Mouse (Mus musculus) lung, embryonic 15.5 days (tissue): ENCODE results near the gene Chrm2. TPM values are rescaled to one million over a fixed set of nuclear protein-coding genes. Genes with fewer than 3 reads are reported as not detected.

Source experiments
- ATAC-seq: fragments of 200-750 bp; cut with Nextera tagmentation; 2 replicates; pipeline ENCODE4 v1.8.0; 2017; ENCODE audit warnings: moderate number of reproducible peaks, borderline replicate concordance; ENCODE audit not compliant: low FRiP score, low TSS enrichment; ENCODE audit errors: extremely low read depth
- H3K27ac ChIP-seq: fragments of 300-500 bp; sonication (generic); 2 replicates; pipeline ENCODE4 v1.5.1; 2015; ENCODE audit warnings: moderate library complexity, mild to moderate bottlenecking, inconsistent platforms
- H3K27me3 ChIP-seq: fragments of 300-500 bp; sonication (generic); 2 replicates; pipeline ENCODE4 v1.6.1; 2015; ENCODE audit warnings: inconsistent platforms
- H3K36me3 ChIP-seq: fragments of 300-500 bp; sonication (generic); 2 replicates; pipeline ENCODE4 v1.6.1; 2015; ENCODE audit warnings: inconsistent platforms
- H3K4me1 ChIP-seq: fragments of 300-500 bp; sonication (generic); 2 replicates; pipeline ENCODE4 v1.6.1; 2015; ENCODE audit warnings: inconsistent platforms
- H3K4me2 ChIP-seq: fragments of 300-500 bp; sonication (generic); 2 replicates; pipeline ENCODE4 v1.6.1; 2015; ENCODE audit warnings: inconsistent platforms, mild to moderate bottlenecking, moderate library complexity
- H3K4me3 ChIP-seq: fragments of 300-500 bp; sonication (generic); 2 replicates; pipeline ENCODE4 v1.5.1; 2015; ENCODE audit warnings: mild to moderate bottlenecking, inconsistent platforms
- H3K9ac ChIP-seq: fragments of 300-500 bp; sonication (generic); 2 replicates; pipeline ENCODE4 v1.6.1; 2015; ENCODE audit warnings: inconsistent platforms
- H3K9me3 ChIP-seq: fragments of 300-500 bp; sonication (generic); 2 replicates; pipeline ENCODE4 v1.6.1; 2016; ENCODE audit warnings: inconsistent platforms
- WGBS: fragments of 180-500 bp; shearing (Covaris S2); methylation state at CpG from one replicate; pipeline ENCODE4 v1.1.7; 2015; 5-methylcytosine and 5-hydroxymethylcytosine counted together
- polyA plus RNA-seq: library from polyadenylated mRNA; unstranded; fragments of >200 nt; fragmentation: Nextera tagmentation; extraction: Ambion mirVana; gene quantifications from 2 replicates; pipeline ENCODE4 v1.2.1, GENCODE M21; 2015

The Chrm2 gene
- polyA plus RNA-seq, 1 experiment from 2014 or later = 4.2 TPM

DNA sequence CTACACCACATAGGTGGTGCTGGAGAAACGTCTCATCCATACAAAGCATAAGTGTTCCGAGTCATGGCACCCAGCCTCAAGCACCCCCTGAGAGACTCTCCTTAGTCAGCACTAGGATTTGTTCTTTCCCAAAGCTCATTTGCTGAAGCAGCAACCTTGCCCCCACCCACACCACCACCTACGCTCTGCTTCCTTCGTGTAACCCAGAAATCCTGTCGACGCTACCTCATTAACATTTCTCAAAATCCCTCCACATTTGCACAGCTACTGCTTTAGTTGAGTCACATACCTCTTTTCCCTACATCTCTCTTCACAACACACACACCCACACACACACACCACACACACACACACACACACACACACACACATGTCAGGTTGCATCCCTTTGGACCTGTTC, 50.1 kb downstream of the Chrm2 start:
- no peak overlapping the region for H3K4me3 ChIP-seq
- 80% methylated on average over 6 of the region's 6 CpGs for WGBS
- no peaks in the 10 kb centered on the region for H3K4me1 ChIP-seq
- ATAC-seq = no peak
- H3K4me2 ChIP-seq = no peak overlapping the region
- H3K27me3 ChIP-seq = no peaks in the 10 kb centered on the region
- no peaks in the 10 kb centered on the region for H3K9me3 ChIP-seq
- no peak overlapping the region for H3K27ac ChIP-seq
- no peaks in the 10 kb centered on the region for H3K36me3 ChIP-seq
- H3K9ac ChIP-seq = no peak overlapping the region

DNA sequence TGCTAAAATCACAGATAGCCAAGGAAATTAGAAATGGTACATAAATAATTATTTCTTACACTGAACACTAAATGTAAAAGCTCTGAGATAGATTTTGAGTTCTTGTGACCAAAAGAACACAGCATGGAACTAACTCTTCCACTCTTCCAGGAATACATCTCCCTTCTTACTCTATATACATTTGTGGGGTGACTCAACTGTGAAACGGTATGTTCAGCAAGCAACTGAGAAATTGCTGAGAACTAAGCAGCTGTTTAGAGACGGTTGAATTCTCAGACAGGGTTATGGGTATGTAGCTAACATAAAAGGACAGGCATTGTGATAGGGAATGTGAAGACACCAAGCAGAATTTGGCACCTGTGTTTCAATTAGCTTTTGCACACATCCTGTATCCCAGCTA, 51.3 kb downstream of the Chrm2 start:
- H3K9me3 ChIP-seq = no peaks in the 10 kb centered on the region
- H3K9ac ChIP-seq = no peak overlapping the region
- H3K4me1 ChIP-seq = no peaks in the 10 kb centered on the region
- ATAC-seq = no peak
- no peak overlapping the region for H3K27ac ChIP-seq
- H3K4me3 ChIP-seq = no peak overlapping the region
- no peaks in the 10 kb centered on the region for H3K36me3 ChIP-seq
- no peak overlapping the region for H3K4me2 ChIP-seq
- 65% methylated on average over 2 of the region's 2 CpGs for WGBS
- H3K27me3 ChIP-seq = no peaks in the 10 kb centered on the region

DNA sequence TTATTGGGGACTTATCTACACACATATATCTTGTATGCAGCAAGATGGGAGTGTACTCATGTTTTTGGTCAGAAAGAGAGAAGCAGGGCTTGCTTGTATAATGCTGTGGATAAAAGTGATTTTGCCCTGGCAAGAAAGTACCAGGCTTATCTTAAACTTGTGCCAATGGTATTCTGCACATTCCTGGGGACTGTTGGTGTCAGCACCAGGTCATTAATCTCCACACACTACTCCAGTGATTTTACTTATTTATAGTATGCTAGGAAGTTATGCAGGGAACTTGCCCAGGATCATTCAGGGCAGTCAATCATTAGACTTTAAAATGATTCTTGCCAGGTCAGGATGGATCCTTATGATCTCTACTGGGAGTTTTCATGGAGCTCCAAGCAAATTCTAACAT, 63.6 kb downstream of the Chrm2 start:
- no peaks in the 10 kb centered on the region for H3K9me3 ChIP-seq
- H3K27me3 ChIP-seq = no peaks in the 10 kb centered on the region
- H3K4me3 ChIP-seq = no peak overlapping the region
- no peaks in the 10 kb centered on the region for H3K36me3 ChIP-seq
- no peak overlapping the region for H3K9ac ChIP-seq
- no peak for ATAC-seq
- no peak overlapping the region for H3K4me2 ChIP-seq
- no peaks in the 10 kb centered on the region for H3K4me1 ChIP-seq
- H3K27ac ChIP-seq = no peak overlapping the region

DNA sequence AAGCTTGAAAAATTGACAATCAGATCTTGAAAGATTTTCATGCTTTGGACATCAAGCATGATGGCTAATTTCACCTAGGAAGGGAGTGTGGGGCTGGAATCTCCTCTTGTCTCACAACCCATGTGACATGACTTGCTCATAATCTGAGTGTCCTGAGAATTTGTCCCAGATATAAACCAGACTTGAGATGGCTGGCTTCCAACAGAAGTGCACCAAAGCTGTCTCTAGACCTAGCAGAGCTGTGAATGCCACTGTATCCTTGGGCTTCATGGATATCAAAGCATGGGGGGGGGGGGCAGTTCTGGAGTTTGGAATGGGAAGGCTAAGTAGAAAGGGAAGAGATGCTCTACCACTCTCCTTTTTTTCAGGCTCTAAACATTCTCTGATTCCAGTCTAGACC, 67.2 kb downstream of the Chrm2 start:
- no peaks in the 10 kb centered on the region for H3K4me1 ChIP-seq
- no peak overlapping the region for H3K27ac ChIP-seq

DNA sequence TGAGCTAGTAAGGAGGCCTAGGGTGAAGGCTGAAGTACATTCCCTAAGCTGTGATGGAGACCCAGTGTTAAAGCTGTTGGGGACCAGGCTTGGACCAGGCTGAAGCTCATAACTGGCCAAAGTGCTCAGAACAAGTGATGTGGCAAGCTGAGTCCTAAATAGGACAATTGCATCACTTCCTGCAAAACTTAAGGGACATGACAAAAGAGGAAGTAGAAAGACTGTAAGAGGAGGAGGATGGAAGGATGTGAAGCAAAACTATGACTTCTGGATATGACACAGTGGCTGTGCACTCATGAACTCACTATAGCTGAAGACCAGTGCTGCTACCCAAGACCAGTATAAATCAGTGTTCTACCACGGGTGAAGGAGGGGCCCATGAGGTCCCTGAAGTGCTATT, 69.1 kb downstream of the Chrm2 start:
- Histone ChIP-seq H3K4me2 (no peak overlapping the region), H3K4me3 (no peak overlapping the region), H3K4me1 (no peaks in the 10 kb centered on the region), H3K27ac (no peak overlapping the region), H3K36me3 (no peaks in the 10 kb centered on the region), H3K27me3 (no peaks in the 10 kb centered on the region), H3K9me3 (no peaks in the 10 kb centered on the region), H3K9ac (no peak overlapping the region)
- no peak for ATAC-seq
- 66% methylated on average over 1 of the region's 1 CpGs for WGBS

More for the DNA sequence above, 67.2 kb downstream of the Chrm2 start:
- H3K36me3 ChIP-seq = no peaks in the 10 kb centered on the region
- H3K4me2 ChIP-seq = no peak overlapping the region
- H3K9ac ChIP-seq = no peak overlapping the region
- no peaks in the 10 kb centered on the region for H3K27me3 ChIP-seq
- H3K9me3 ChIP-seq = no peaks in the 10 kb centered on the region
- ATAC-seq = no peak
- H3K4me3 ChIP-seq = no peak overlapping the region

DNA sequence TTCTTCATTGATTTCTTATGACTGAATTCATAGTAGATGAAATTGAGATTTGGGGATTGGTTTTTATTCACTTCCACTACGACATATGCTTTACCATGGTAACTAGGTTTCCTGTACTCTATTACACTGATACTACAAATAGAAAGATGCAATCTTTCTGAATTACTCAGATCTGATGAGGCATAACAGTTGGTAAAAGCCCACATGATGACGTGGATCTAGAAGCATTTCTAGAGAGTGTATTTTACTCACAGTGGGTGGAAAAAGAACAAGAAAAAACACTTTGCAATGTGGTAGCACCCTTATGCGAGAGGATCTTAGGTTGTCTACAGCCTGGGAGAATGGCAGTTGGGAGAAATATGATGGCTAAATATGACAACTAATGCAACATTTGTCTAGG, 76.1 kb downstream of the Chrm2 start:
- H3K4me1 ChIP-seq = no peaks in the 10 kb centered on the region
- no peak overlapping the region for H3K4me2 ChIP-seq
- H3K4me3 ChIP-seq = no peak overlapping the region
- no peaks in the 10 kb centered on the region for H3K9me3 ChIP-seq
- no peaks in the 10 kb centered on the region for H3K36me3 ChIP-seq
- H3K27me3 ChIP-seq = no peaks in the 10 kb centered on the region
- 83% methylated on average over 3 of the region's 3 CpGs for WGBS
- no peak overlapping the region for H3K27ac ChIP-seq
- no peak for ATAC-seq
- H3K9ac ChIP-seq = no peak overlapping the region

DNA sequence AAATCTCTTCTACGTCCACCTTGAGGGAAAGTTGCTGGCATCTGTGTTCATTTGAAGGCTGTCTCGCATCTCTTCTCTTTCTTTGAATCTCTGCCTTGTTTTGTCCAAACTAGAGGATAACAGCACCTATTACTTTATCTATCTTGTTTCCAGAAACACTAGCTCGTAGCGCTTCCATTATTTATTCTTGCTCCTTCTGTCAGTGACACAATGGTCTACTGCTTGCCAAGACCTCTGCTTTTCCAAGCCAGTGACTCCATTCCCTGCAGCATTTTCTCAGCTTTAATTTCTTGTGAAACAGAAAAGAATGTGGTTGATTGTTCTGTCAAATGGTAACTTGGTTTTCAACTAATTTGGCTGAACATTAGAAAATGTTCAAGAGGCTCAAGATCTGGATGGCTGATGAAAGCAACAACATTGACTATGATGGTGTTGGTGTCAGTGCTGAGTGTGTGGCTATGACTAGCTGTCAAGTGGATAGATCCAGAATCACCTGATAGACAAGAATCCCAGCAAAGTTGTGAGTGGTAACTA, 96.3 kb downstream of the Chrm2 start:
- 46% methylated on average over 4 of the region's 4 CpGs for WGBS
- Histone ChIP-seq H3K4me3 (no peak overlapping the region), H3K9ac (no peak overlapping the region), H3K4me1 (no peaks in the 10 kb centered on the region), H3K9me3 (no peaks in the 10 kb centered on the region), H3K27me3 (no peaks in the 10 kb centered on the region), H3K36me3 (no peaks in the 10 kb centered on the region), H3K27ac (no peak overlapping the region), H3K4me2 (no peak overlapping the region)
- no peak for ATAC-seq

DNA sequence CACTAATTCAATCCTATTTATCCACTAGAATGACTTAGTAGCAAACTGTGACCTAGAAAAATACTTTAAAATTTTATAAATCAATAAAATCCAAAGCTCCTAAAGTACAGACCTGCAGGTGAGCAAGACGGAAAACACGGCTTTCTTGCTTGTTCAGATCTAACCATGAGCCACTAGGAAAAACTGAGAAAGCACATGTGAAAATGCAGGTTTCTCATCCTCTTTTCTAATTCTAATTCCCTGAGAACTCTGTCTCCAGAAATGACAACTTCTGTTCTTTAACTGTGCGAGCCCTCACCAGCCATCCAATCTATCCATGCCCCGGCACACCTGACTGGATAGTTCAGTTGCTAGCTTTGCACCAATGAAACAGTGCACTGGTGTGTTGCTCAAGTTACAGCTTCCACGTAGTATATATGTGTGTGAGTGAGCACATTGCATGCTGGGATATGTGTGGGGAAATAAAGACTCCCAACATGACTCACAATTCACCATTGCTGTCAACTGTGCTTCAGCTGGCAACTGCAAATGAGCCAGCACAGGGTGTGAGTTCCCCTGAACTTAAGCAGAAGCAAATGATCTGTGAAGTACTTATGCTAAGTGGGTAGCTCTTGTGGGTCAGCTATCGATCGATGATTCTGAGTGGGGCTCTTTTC, 119.3 kb downstream of the Chrm2 start:
- no peak overlapping the region for H3K27ac ChIP-seq
- H3K9me3 ChIP-seq = no peaks in the 10 kb centered on the region
- no peaks in the 10 kb centered on the region for H3K27me3 ChIP-seq
- H3K4me3 ChIP-seq = no peak overlapping the region
- peaks cover 6% of the 10 kb centered on the region; the same call in 1 of the 2 replicates for H3K4me1 ChIP-seq
- no peak overlapping the region for H3K4me2 ChIP-seq
- ATAC-seq = no peak
- no peaks in the 10 kb centered on the region for H3K36me3 ChIP-seq
- 72% methylated on average over 7 of the region's 7 CpGs for WGBS
- no peak overlapping the region for H3K9ac ChIP-seq

DNA sequence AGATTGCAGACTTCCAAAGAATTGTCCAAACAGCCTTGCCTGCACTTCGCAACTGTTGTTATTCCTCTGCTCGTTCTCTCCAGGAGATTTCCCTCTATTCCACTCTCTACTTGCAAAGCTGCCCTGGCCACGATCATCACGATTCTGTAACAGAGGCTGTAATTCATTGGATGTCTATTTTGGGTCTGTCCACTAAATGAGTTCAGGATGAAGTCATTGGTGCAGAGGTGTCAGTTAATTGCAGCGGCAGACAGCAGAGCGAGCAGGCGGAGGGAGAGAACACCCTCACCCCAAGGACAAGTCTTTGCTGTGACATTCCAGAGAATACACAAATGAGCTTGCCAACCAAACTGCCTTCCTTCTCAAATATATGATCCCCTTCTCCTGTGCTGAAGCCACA, 120.1 kb downstream of the Chrm2 start:
- peaks cover 6% of the 10 kb centered on the region; the same call in 1 of the 2 replicates for H3K4me1 ChIP-seq
- H3K27me3 ChIP-seq = no peaks in the 10 kb centered on the region
- no peak overlapping the region for H3K4me2 ChIP-seq
- no peak overlapping the region for H3K9ac ChIP-seq
- H3K27ac ChIP-seq = no peak overlapping the region
- no peaks in the 10 kb centered on the region for H3K36me3 ChIP-seq
- ATAC-seq = no peak
- no peak overlapping the region for H3K4me3 ChIP-seq
- no peaks in the 10 kb centered on the region for H3K9me3 ChIP-seq
- WGBS = 22% methylated on average over 7 of the region's 7 CpGs

DNA sequence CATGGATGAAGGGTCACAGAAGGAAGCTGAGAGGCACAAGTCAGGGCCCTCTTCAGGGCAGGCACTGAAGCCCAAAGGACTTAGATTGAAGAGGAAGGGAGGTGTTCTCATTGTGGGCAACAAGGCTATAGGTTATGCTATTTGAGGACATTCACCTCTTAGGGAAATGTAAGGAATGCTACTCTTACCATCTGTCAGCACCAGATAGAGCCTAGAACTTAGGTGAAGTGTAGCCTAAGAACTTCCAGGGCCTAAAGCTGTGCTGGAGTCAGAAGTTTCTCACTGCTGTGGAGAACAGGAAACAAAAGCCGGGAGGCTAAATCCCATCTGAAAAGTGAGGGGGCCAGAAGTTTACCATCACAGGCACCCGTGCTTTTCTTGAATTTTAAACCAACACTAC, 120.6 kb downstream of the Chrm2 start:
- Histone ChIP-seq H3K4me2 (no peak overlapping the region), H3K27me3 (no peaks in the 10 kb centered on the region), H3K36me3 (no peaks in the 10 kb centered on the region), H3K9me3 (no peaks in the 10 kb centered on the region), H3K4me3 (no peak overlapping the region), H3K9ac (no peak overlapping the region), H3K27ac (no peak overlapping the region), H3K4me1 (peaks cover 6% of the 10 kb centered on the region; the same call in 1 of the 2 replicates)
- WGBS = 32% methylated on average over 2 of the region's 2 CpGs
- ATAC-seq = no peak

DNA sequence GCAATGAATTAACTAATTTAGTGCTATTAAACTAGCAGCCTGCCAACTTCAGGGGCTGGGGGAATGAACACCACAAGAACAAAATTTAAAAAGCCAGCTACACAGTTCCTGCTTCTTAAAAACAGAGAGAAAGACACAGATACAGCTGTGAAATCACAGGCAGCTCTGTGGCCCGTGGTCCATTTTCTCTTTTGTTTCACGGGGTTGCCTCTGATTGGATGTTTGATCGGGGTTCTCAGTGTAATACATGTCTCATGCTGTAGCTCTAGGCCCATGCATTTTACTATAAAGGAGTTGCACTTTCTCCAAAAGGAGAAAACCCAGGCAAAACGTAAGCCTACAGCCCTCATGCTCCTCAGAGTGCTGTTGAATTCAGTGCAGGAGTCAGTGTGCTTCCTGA, 128.6 kb downstream of the Chrm2 start:
- no peak overlapping the region for H3K27ac ChIP-seq
- H3K9ac ChIP-seq = no peak overlapping the region
- WGBS = 74% methylated on average over 4 of the region's 4 CpGs
- no peaks in the 10 kb centered on the region for H3K4me1 ChIP-seq
- H3K36me3 ChIP-seq = no peaks in the 10 kb centered on the region
- H3K9me3 ChIP-seq = no peaks in the 10 kb centered on the region
- no peak overlapping the region for H3K4me2 ChIP-seq
- H3K4me3 ChIP-seq = no peak overlapping the region
- no peaks in the 10 kb centered on the region for H3K27me3 ChIP-seq
- ATAC-seq = no peak

DNA sequence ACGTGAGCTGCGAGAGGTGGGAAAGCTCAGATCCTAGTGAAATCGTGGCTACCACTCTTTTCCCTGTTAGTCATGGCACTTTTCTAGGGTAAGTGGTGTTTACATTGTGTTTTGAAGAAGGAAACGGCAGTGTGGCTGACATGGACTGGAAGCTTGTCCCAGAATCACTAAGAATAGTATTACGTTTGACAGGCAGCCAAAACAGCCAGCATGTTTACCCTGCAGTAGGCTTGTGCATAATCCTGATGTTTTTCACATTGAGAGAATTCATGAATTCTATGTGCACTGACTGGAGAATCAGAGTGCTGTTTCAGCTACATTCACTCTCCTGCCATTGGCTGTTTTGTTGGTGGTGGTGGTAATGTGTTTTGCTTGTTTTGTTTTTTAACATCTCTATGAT, 129.4 kb downstream of the Chrm2 start:
- no peaks in the 10 kb centered on the region for H3K9me3 ChIP-seq
- peak overlapping the region; percentile 28 for H3K4me2 ChIP-seq
- H3K27ac ChIP-seq = 0 out of 2 replicates have a peak overlapping the region, but pooled peaks have one; percentile 34
- whole genome bisulfite sequencing = 13% methylated on average over 5 of the region's 5 CpGs
- H3K9ac ChIP-seq = no peak overlapping the region
- peak; percentile 62; the same call in 1 of the 2 replicates for ATAC-seq
- no peak overlapping the region for H3K4me3 ChIP-seq
- no peaks in the 10 kb centered on the region for H3K4me1 ChIP-seq
- no peaks in the 10 kb centered on the region for H3K36me3 ChIP-seq
- no peaks in the 10 kb centered on the region for H3K27me3 ChIP-seq

DNA sequence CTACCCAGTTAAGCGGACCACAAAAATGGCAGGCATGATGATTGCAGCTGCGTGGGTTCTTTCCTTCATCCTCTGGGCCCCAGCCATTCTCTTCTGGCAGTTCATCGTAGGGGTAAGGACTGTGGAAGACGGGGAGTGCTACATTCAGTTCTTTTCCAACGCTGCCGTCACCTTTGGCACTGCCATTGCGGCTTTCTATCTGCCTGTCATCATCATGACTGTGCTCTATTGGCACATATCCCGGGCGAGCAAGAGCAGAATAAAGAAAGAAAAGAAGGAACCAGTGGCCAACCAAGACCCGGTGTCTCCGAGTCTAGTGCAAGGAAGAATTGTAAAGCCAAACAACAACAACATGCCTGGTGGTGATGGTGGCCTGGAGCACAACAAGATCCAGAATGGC, 135.7 kb downstream of the Chrm2 start:
- H3K4me1 ChIP-seq = no peaks in the 10 kb centered on the region
- no peaks in the 10 kb centered on the region for H3K27me3 ChIP-seq
- no peak for ATAC-seq
- no peak overlapping the region for H3K4me3 ChIP-seq
- H3K36me3 ChIP-seq = no peaks in the 10 kb centered on the region
- H3K9ac ChIP-seq = no peak overlapping the region
- WGBS = 82% methylated on average over 11 of the region's 11 CpGs
- H3K27ac ChIP-seq = no peak overlapping the region
- no peaks in the 10 kb centered on the region for H3K9me3 ChIP-seq
- no peak overlapping the region for H3K4me2 ChIP-seq
